Mouse (Mus musculus) brown adipose tissue, adult 24 weeks (tissue): ENCODE measurements around the gene Serpinc1. TPM values are rescaled to one million over a fixed set of nuclear protein-coding genes. Genes with fewer than 3 reads are reported as not detected.
A peak's percentile ranks its signal among the peaks of the same experiment; 100 is the strongest.
"Not testable (repeated sequence)": the region's sequence is repeated elsewhere in the genome, so short reads cannot be mapped to it uniquely, and the experiment has no call there.

Experiments used
- H3K27ac ChIP-seq: fragments of 200-500 bp; replicated peaks from 2 replicates; pipeline ENCODE4 v1.5.1; 2012; ENCODE audit warnings: low read depth, mild to moderate bottlenecking, low read length
- H3K4me1 ChIP-seq: fragments of 200-500 bp; 2 replicates; pipeline ENCODE4 v1.6.1; 2012; ENCODE audit warnings: low read length, mixed read lengths; ENCODE audit not compliant: control insufficient read depth, insufficient read depth, insufficient read length
- H3K4me3 ChIP-seq: fragments of 200-500 bp; 2 replicates; pipeline ENCODE4 v1.5.1; 2012; ENCODE audit warnings: low read depth, mild to moderate bottlenecking, low read length, moderate library complexity; ENCODE audit not compliant: insufficient read depth
- polyA plus RNA-seq: library from polyadenylated mRNA; stranded (reverse); fragments of >200 nt; gene quantifications from 2 replicates; pipeline ENCODE4 v1.2.4, GENCODE M21; 2012; ENCODE audit not compliant: missing spikeins, insufficient read depth, insufficient read length

The Serpinc1 gene
- polyA plus RNA-seq, 1 experiment = 3.2 TPM

DNA sequence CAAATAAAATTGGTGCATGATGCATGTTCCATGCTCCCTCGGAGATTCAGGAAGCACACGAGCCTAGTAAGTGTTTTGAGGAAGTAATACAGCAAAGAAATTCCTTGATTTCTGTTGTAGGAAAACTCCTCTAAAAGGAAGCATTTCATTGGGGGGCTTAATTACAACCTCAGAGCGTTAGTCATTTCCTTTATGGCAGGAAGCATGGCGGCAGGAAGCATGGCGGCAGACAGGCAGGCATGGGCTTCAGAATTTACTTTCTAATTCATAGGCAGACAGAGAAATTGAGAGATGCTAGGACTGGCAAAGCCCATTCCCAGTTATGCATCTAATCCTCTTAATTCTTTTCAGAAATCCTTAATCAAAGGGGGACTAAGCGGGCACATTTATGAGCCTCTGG, 15.5 kb downstream of the Serpinc1 start:
- H3K4me1 ChIP-seq = no peaks in the 10 kb centered on the region
- H3K27ac ChIP-seq = no peak overlapping the region
- H3K4me3 ChIP-seq = no peak overlapping the region

DNA sequence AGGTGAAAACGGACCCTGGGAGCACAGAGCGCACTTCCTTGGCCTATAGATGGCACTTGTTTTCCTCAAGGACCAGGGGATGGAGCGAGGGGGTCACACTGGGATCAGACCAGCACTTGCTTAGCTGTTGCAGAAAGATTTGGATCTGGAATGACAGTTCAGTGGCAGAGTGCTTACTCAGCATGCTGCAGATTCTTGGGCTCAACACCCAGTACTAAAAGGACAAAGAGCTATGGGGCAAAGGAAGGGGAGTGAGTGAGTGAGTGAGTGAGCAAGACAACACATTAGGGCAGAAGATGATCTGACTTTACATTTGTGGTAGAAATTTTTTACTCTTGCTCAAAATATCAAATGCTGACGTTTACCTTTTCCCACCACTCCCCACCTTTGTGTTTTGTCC, 26.6 kb downstream of the Serpinc1 start:
- peaks cover 6% of the 10 kb centered on the region for H3K4me1 ChIP-seq
- no peak overlapping the region for H3K27ac ChIP-seq
- H3K4me3 ChIP-seq = no peak overlapping the region

GRCm38 (mm10) chr1:161005526-161005925, 27.1 kb downstream of the Serpinc1 start:
- H3K4me3 ChIP-seq = no peak overlapping the region
- H3K4me1 ChIP-seq = peaks cover 6% of the 10 kb centered on the region
- H3K27ac ChIP-seq = no peak overlapping the region

DNA sequence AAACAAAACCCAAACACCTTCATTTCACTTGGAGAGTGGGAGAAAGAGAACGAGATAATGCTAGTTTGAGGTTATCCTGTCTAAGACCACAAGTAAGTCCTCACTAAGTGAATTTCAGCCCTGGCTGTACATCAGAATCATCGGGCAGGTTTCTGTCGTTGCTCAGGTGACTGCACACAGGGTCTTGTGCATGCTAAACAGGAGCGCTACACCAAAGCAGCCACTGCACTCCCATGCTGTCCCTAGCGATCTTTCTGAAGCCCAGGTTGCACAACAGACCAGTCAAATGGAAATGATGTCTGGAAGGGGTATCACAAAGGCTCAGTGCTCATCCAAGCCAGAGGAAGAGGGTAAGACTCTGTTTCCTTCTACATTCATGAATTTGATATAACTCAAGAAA, 28.1 kb downstream of the Serpinc1 start:
- Histone ChIP-seq H3K4me1 (peaks cover 6% of the 10 kb centered on the region), H3K27ac (no peak overlapping the region), H3K4me3 (no peak overlapping the region)

DNA sequence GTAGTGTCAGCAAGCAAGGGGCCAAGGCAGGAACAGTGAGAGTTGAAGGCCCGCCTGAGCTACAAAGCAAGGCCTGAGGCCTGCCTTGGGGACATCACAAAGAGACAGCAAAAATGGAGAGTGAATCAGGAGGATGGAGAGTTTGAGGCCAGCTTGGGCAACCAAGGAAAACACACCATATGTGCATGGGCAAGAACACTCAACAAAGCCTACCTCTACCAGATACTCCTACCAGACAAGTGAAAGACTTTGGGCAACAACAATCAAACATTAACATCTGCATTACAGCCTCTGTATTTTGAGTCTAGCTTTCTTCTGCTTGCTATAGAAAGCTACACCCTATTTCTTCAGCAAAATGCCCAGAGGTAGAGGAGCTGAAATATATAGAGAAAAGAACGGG, 29.7 kb downstream of the Serpinc1 start:
- Histone ChIP-seq H3K4me1 (peaks cover 6% of the 10 kb centered on the region), H3K27ac (no peak overlapping the region), H3K4me3 (no peak overlapping the region)

DNA sequence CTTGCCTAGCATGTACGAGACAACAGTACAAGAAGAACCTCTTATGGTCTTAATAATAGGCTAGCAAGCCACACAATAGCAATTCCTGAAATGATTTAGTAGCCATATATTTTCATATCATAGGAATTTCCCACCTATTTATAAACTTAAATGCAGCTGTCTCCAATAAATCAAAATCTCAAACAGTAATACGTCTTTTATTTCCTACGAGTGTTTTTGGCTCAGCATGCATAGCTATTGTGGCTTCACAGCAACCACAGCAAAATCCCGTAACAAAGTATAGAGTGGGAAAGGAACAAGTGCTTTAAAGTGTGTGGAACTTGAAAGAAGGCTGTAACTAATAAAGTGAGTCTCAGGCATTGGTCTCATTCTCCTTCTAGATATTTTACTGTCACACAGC, 32.1 kb downstream of the Serpinc1 start:
- no peaks in the 10 kb centered on the region for H3K4me1 ChIP-seq
- H3K27ac ChIP-seq = no peak overlapping the region
- H3K4me3 ChIP-seq = no peak overlapping the region

DNA sequence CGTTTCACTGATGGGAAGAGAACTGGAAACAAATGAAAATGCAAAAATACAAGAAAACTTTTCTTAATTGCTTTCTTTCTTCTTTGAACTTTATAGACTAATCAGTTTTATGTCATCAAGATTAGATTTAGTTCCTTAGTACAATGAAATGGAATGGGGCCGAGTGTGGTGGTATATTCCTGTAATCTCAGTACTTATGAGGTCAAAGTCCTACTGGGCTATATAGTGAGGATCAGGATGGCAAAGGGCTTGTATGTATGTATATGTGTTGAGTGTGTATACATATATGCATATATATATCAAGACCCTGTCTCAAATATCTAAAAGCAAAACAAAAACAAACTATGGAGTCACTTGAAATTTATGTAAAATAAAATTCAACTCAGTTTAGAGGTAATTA, 38.0 kb downstream of the Serpinc1 start:
- H3K27ac ChIP-seq = no peak overlapping the region
- H3K4me3 ChIP-seq = no peak overlapping the region
- H3K4me1 ChIP-seq = no peaks in the 10 kb centered on the region

DNA sequence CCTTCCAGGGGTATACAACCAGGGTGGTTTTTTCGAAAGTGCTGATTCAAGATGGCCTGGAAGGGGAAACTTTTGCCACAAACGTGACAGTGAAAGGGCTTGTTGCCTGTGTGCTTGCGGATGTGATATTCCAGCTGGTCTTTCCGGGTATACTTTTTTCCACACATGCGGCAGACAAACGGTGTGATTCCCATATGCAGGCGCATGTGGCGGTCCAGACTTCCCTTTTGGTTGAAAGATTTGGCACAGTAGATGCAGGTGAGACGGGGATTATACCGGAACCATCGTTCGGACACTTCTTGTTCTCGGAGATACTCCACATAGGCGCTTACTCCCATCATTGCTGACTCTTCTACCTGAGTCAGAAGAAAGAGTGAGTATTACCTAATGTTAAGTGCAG, 41.7 kb downstream of the Serpinc1 start:
- no peaks in the 10 kb centered on the region for H3K4me1 ChIP-seq
- no peak overlapping the region for H3K4me3 ChIP-seq
- H3K27ac ChIP-seq = no peak overlapping the region

GRCm38 (mm10) chr1:161025410-161026210, 47.2 kb downstream of the Serpinc1 start:
- H3K27ac ChIP-seq = no peak overlapping the region

GRCm38 (mm10) chr1:161027196-161027595, 48.8 kb downstream of the Serpinc1 start:
- H3K4me1 ChIP-seq = no peaks in the 10 kb centered on the region

More at GRCm38 (mm10) chr1:161025410-161026210, 47.2 kb downstream of the Serpinc1 start:
- Histone ChIP-seq H3K4me3 (no peak overlapping the region), H3K4me1 (no peaks in the 10 kb centered on the region)

GRCm38 (mm10) chr1:161028427-161028826, 50.0 kb downstream of the Serpinc1 start:
- not testable (repeated sequence) for H3K27ac ChIP-seq, H3K4me1 ChIP-seq, H3K4me3 ChIP-seq

More at GRCm38 (mm10) chr1:161027196-161027595, 48.8 kb downstream of the Serpinc1 start:
- Histone ChIP-seq H3K27ac (no peak overlapping the region), H3K4me3 (no peak overlapping the region)

DNA sequence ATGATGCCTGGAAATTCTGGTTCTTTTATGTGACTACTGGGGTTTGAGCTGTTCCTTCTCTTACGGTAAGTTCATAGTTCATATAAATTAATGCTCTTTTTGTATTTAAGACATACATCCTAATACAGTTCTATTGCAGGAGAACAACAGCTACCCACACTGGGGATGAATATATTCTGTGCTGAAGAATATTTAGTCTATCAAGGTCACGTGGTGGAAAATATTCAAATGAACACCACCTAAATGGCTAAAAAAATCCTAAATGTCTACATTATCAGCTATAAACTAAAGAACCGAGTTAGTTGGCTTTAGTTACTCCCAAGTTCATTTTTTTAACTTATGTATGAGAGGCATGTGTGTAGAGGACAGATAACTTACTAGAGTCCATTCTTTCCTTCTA, 51.7 kb downstream of the Serpinc1 start:
- Histone ChIP-seq H3K4me1 (no peaks in the 10 kb centered on the region), H3K4me3 (no peak overlapping the region), H3K27ac (no peak overlapping the region)

DNA sequence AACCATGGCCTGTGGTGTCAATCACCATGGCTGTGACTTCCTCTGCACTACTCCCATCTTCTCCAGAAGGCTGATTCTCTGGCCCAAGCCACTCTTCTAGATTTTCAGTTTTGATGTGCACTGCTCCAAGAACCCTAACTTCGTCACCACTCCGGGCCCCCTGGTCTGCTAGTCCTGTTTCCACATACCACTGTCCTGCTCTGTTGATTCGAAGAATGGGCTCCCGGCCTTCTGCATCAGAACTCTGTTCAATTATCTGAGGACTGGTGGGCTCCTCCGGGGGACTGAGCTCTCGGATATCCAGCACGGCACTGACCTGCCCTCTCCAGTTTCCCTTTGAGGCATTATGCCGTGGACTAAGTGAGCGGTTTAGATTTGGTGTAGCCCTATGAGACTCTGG, 53.5 kb downstream of the Serpinc1 start:
- Histone ChIP-seq H3K4me3 (no peak overlapping the region), H3K27ac (no peak overlapping the region), H3K4me1 (peaks cover 5% of the 10 kb centered on the region; the same call in 1 of the 2 replicates)

- Histone ChIP-seq H3K4me3 (no peak overlapping the region), H3K4me1 (peaks cover 5% of the 10 kb centered on the region; the same call in 1 of the 2 replicates), H3K27ac (no peak overlapping the region)
Observed at GRCm38 (mm10) chr1:161032345-161032744, 54.0 kb downstream of the Serpinc1 start.

- peak overlapping the region; percentile 91 for H3K4me3 ChIP-seq
- H3K27ac ChIP-seq = peak overlapping the region; percentile 87
- peaks cover 5% of the 10 kb centered on the region; the same call in 1 of the 2 replicates for H3K4me1 ChIP-seq
Observed at GRCm38 (mm10) chr1:161033856-161034434, 55.6 kb downstream of the Serpinc1 start.
